Mouse (Mus musculus) spleen, postnatal 14 days (tissue): ENCODE results near the gene Syne2.

Experiments
- DNase-seq, 2 experiments: peaks; one replicate each; pipeline ENCODE4 v3.0.0; 2021 to 2022; ENCODE audit warnings: low spot score in 2 of 2

Gene Syne2

DNA sequence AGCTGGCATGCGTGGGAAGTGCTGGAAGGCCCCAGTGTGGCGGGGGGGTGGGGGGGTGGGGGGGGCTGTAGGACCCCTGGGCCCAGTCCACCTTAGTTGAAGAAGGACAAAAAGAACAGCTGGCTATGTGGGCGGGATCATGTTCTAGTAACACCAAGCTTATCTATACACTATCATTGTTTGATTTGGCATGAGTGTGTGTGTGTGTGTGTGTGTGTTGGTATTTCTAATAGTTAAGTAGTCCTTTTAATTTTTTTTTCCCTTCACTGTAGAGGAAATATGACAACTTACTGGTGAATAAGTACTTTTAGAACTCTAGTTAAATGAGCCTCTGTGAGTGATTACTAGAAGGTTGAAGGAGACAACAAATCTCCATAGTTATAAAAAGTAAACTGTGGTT is 230.0 kb downstream of the Syne2 start:
- no peak for DNase-seq

DNA sequence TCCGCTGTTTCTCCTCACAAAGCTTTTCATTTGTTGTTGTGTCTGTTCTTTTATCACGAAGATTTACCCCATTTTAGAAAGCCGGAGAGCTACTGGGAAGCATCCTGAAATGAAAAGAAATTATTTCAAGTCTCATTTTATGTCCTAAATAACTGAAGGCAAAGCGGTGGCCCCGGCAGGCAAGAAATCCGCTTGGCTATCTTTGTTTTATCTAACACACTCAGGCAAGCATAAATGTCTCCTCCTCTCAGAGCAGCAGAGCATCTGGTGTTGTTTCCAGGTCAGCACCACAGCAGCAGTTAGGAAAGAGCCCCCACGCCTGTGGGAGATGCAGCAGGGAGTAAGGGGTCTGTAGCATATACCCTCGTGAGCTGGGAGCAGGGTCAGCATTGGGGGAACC is 230.7 kb downstream of the Syne2 start:
- no peak for DNase-seq

DNA sequence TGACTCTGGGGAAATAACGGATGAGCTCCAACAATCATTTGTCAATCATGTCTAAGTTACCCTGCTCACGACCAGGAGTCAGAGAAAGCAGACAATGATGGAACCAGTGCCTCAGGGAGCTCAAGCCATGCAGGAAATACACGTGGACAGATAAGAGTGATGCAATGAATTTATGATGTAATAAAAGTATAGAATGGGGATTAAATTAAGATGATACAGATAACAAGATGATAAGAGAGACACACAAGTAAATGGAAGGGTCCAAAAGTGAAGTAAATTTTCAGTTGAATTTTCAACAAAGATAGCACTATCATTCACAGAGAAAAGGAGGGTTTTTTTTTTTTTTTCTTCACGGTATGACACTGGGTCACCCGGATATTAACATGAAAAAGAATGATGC is 231.4 kb downstream of the Syne2 start:
- DNase-seq, result no peak

DNA sequence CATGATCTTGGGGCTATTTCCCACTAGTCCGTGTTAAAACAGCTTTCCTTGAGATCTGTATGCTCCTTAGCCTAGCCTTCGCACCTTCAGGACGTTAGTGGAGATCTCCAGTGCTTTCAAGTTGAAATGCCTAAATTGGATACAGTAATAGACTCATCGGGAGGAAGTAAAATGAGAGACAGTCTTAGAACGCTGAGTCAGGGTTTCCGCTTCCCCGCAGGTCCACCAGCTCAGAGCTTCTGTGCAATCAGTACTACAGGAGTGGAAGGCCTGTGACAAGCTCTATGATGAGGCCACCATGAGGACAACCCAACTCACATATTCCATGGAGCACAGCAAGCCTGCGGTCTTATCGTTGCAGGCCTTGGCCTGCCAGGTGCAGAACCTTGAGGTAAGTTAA is 233.9 kb downstream of the Syne2 start:
- no peak for DNase-seq

DNA sequence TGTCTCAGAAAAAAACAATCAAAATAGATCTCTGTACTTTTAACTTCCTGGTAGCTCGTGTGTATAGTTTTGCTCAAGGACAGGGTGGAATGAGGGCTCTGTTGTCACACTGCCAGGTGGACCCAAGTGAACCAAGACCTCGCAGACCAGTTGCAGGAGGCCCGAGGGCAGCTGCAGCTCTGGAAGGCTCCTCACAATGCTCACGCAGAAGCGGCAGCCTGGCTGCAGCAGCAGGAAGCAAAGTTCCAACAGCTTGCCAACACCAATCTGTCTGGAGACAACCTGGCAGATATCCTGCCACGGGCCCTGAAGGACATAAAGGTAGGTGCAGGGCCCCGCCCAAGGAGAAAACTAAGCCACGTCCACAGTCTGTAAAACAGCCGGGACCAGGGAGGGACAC is 236.7 kb downstream of the Syne2 start:
- no peak for DNase-seq

DNA sequence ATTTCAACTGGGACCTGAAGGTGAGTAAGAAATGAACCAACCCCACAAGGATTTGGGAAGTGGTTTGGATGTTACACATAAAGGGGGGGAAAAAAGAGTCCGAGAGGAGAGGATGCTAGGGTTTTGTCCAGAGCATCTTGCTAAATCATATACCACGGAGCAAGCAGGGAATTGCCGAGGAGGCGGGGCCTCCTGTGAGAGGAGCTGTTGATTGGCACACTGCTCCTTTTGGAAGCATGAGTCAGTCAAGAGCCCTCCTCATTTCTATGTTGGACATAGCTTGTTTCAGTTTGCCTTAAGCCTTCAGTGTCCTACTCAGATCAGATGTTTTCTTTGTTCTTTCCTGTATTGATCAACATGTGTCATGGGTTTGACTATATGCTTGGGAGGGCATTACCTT is 245.1 kb downstream of the Syne2 start:
- no peak for DNase-seq

DNA sequence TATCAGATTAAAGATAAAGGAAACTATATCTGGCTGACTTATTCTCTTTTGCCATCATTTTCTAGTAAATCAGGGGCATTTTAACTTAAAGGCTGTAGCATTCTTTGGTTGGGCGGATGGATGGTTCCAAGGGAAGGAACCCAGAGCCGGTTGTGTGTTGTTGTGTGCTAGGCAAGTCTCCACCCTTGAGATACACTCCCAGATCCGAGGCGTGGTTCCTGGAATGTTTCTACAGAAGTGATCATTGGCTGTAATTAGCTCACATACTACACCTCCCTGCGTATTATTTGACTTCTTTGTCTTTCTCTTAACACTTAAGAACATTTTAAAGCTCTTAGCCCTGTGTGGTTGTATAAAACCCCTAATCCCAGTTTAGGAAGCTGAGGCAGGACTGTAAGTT is 252.5 kb downstream of the Syne2 start:
- no peak for DNase-seq

DNA sequence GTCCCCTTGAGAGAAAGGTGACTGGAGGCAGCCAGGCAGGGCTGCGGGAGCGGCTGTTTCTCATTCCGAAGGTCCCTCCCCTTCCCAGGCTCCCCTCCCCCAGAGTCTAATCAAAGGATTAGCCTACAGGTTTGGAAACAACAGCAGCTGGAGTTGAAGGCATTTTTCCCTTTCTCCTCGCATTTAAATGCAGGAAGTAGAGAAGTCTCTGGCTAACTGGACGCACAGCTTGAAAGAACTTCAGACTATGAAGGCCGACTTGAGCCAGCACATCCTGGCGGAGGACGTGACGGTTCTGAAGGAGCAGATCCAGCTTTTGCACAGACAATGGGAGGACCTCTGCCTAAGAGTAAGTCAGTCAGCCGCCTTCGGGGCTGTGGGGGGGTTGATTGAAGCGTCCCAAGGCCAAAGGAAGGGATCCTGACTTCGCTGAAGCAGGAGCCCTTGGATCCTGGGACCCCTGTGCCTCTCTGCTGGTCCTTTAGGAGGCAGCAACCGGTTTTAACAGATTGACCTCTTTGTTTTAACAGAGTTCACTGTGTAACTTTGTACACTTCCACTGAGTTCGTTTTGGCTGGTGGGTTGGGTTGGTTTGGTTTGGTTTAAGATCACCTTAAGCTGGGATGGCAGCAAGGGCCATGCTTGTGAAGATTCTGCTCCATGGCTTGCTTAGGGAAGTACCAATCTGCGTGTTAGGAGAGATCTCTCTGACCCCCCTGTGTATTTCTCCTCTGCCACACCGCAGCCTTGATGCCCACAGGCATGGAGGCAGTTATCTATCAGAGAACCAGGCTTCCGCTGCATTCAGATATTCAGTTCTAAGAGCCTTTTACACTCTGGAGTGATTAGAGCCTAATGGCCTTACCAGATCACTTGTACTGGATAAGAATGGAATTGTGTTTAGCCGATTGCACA is 254.3 kb downstream of the Syne2 start:
- no peak for DNase-seq

DNA sequence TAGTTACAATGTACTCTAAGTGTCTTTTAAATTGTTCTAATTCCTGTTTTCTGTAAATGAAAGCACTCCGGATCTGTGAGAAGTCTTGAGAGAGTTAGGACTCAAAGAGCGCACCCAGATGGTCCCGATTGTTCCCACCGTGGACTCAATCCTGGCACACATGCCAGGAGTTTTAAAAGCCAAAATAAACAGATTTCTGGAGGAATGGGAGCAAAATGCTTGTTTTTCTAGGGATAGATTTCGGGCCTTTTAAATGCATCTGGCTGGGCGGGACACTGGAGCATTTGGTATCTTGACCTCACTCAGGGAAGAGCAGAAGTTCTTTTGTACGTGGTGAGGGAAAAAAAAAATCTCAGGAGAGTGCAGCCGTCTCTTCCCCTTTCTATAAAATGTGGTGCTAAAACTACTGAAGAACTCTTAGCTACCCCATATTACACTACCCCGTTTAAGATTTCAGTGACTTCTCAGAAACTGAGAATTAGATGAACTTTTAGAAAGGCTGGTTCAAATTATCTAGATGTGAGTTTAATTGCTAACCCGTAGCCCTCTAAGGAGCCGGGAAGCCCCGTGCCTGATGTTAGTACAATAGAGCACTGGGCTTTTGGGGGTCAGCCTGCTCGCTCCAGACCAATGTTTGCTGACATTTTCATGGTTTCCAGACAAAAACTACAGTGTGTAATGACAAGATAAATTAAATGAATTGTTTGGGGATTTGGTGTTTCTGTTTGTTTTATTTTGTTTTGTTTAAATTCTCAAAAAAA is 255.3 kb downstream of the Syne2 start:
- no peak for DNase-seq

DNA sequence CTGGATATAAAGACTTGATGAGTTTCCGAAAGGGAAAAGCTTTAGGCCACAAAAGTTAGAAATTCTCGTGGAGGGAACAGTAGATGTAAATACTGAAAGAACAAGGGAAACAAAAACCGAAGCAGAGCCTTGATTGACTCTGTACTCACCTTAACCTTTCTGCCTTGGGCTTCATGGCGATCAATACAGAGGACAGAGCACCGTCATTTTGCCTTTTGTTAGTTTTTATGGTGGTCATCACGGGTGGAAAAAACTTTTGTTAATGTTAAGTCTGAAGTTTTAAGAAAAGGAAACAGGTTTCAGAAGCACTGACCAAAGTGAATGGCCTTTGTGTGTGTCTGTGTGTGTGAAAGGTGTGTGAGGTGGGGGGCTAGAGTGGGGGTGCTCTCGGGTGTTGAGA is 256.0 kb downstream of the Syne2 start:
- no peak for DNase-seq

DNA sequence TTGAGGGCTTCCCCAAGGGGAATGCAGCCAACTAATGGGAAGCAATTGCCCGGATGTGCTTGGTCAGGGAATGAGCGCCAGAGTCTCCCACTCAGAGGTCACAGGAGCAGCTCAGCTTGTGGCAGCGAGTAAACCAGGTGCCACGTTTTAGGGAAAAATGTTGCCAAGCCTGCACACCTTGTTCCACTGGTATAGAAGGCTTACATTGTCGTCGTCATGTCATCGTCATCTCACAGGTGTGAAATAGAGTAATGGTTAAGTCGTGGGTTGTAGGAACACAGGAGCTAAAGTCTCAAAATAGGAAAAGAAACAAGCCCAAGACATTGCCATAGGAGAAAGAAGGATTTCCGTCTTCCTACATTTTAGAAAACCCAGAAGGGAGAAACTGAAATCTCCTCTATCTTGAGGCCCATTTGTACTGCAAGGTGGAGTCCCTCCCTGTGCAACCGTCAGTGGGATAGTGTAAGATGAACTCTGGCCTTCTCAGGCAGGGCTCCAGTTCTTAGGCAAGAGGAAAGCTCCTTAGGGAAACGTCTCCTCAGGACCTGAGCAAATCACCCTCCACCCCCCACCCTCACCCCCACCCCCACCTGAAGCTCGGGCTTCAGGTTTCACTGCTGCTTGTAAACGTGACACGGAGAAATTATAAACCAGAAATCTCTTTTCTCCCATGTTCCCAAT is 263.1 kb downstream of the Syne2 start:
- no peak for DNase-seq

DNA sequence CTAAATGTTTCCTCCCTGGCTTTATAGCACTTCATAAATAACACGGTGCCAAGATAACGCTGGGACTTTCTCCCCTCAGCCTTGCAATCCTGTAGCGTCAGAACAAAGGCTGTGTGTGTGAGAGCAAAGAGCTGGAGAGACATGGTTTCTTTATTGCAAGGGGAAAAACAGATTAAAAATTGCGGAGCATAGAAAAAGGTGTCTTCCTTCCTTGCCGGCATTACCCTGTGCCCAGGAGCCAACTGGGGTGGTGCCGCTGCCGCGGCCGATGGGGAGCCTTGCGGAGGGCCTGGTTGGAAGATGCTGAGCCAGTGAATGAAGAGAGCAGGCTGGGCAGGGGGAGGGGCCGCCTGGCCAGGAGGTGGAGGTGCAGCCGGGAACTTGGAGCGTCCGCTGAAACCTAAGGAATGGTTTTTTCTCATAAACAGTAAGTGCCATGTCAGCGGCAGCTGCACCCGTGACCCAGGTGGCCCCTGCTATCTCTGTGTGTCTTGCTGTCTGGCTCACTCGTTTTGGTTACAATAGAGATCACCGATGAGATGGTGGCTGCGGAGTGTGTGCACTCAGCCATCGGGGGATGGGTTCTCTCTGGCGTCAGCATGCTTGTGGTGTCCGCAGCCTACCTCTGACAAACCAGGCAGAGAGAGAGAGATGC is 263.8 kb downstream of the Syne2 start:
- DNase-seq, result no peak

DNA sequence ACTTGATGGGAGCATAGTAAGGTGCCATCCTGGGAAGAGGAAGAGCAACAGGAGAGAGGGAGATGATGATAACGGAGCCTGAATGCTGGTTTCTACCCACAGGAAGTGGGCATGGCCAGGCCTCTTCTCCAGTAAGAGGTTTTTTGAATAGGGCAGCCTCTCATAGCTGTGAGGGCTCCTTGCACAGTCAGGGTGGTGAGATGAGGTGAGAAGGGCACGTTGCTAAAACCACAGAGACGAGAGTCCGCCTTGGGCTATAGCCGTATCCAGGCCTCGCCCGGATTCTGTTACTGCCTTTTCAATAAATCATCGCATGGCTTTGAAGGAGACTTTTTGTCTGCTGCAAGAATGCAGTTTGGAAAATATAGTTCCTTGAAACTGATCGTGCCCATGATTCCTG is 267.1 kb downstream of the Syne2 start:
- DNase-seq, result no peak

DNA sequence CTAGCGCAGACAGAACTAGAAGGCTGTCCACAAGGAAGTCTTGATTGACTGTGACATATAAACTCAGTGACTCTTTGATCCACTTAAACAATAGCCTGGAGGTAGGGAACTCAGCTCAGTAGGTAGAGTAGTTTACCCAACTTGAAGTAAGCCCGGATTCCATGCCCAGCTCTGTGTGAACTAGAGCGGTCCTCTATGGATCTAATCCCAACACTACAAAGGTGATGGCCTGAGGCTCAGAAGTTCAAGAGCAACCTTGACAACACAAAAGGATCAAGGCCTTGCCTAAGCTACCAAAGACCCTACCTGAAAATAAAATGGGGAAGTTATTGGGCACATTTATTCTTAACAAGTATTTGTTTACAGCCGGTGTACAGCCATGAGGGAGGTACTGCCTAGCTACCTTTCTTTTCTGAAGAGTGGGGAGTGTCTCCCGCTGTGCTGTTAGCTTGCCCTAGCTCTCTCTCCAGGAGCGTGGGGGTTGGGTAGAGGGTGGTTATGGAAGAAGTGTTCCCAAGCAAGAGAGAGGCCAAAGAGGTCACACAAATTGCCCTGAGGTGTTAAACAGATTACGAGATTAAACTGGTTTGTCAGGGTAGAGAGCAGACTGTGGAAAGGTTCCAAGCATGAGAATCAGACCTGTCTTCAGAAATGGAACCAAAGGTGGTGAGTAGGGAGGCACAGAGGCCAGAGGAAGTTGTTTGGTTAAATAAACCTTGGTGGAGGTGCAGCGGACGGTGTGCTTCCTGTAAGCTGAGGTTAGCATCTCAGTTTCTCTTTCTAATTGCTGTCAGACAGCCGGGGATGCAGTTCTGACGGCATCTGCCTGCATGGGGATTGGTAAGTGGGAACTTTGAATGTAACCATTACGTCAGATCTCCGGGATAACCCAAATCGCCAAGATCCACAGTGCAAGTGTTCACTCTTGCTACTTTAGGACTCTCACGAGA is 268.3 kb downstream of the Syne2 start:
- no peak for DNase-seq

DNA sequence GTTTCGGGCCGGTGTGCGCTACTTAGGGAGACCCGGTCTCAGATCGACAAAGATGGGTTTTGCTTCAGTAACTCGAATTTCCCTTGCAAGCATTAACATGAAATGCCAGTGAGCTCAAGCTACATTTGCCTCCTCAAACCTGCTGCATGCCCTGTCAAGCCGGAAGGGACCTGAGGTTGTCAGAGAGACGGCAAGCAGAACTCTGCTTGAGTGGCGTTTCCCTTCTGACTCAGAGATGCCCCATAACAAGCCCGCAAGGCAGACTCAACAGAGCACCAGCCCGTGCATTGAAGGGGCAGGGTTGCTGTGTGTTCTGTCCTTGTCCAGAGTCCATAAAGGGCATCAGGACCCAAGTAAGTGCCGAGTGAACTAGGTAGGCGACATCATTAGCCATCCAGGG is 269.1 kb downstream of the Syne2 start:
- DNase-seq, result no peak

DNA sequence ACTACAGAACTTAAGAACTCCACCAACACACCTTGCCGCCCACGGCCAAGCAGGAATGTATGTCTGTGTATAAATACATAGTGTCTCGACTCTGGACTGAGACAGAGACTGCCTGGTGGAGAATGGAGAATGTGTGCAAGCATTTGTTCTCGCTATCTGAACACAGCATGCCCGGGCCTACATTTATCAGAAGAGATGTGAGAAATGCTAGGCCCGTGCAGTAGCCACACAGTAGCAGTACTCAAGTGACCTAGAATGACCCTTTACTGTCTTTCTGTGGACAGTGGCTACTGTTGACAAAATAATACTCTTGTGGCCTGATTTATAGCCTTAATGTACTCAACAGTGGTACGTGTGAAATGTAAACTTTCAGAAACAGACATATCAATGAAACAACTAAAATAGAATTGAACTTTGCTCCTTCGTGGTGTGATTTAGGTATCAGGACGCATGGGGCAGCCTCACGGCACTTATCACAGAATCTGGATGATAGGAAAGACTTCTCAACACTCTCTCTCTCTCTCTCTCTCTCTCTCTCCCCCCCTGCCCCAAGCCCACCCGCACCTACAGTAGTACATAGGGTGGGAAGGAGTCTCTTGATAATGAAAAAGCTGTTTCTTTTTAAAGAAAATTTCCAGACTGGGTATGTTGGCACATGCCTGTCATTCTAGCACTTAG is 275.0 kb downstream of the Syne2 start:
- no peak for DNase-seq

DNA sequence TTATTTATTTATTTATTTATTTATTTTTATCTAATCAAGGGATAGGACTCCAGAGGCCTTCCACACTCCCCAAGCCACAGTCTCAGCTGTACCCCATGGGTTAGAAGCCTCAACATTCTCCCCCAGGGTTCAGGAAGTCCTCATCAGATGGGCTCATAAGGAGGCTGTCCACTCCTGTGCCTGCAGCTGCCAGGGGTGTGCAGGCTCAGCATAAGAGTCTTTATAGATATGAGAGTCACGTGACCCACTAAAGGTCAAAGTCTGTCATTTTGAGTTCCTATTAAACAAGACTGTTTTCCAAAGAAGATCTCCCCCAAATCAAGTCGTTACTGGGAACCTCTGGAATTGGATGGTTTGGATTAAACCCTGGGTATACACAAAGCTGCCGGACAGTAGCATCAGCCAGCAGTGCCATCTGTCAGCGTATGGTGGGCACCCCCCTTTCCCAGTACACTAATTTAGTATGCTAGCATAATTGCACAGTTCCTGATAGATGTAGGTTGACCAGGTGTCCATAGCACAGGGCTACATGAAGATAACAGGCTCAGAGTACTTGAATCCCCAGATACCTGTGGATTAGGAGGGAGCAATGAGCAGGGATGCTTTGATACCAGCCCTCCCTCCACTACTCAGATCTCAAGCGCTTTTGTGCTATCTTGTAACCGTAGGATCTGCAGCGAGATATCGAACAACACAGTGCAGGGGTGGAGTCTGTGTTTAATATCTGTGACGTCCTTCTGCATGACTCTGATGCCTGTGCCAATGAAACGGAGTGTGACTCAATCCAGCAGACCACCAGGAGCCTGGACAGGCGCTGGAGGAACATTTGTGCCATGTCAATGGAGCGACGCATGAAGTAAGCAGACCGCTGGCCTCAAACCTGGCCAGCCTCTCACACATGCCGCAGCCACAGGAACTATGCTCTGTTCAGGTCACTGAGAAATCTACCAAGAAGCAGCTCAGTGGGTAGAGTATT is 276.0 kb downstream of the Syne2 start:
- DNase-seq, result no peak

DNA sequence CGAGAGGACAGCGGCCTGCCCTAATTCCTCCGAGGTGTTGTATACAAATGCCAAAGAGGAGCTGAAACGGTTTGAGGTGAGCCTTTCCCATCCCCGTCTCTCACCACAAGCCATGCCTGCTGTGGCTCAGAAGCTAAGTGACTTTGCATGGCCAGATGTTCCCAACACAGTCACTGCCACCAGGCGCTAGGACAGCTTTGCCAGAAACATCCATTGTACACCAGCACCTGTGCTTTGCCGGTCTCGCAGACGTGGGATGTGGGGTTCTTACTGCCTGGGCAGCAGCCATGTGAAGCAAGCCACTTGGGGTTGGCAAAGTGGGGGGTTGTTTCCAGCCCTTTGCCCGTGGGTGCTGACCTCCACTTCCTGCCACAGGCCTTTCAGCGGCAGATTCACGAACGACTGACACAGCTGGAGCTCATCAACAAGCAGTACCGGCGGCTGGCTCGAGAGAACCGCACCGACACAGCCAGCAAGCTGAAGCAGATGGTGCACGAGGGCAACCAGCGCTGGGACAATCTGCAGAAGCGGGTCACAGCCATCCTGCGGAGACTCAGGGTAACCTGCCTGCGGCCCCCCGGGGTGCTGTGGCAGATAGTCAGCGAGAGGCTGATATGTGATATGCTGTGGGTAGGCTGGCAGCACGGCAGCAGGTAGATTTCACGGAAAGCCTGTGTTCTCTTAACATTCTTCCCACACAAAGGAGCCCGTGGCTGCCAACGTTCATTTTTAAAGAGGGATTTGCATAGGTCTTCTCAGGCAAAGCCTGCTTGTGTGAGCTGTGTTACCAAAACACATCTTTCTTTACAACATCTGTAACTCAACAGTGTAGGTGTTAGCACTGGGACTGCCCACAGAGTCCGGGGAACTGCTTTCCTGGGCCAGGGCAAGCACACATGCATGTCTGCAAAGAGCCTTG is 277.4 kb downstream of the Syne2 start:
- no peak for DNase-seq
